Mouse (Mus musculus) testis, adult 2 months (tissue): ENCODE measurements at regions not wholly inside any gene's neighbourhood (a gene's known extent, or its start where the extent isn't known, plus 50 kb on each side); places are given as distances from the start of the nearest gene placed in this dataset.

Source experiments
- H3K27ac ChIP-seq: fragments of 200-500 bp; 2 replicates; pipeline ENCODE4 v1.5.1; 2012; ENCODE audit warnings: low read depth, low read length; ENCODE audit not compliant: control insufficient read depth, insufficient read depth
- H3K27me3 ChIP-seq: fragments of 200-500 bp; 2 replicates; pipeline ENCODE4 v1.6.1; 2012; ENCODE audit warnings: mild to moderate bottlenecking, low read length, moderate library complexity; ENCODE audit not compliant: control insufficient read depth, insufficient read depth
- H3K36me3 ChIP-seq: fragments of 200-500 bp; 2 replicates; pipeline ENCODE4 v1.6.1; 2012; ENCODE audit warnings: mild to moderate bottlenecking, low read length; ENCODE audit not compliant: control insufficient read depth, insufficient read depth
- H3K4me1 ChIP-seq: fragments of 200-500 bp; 2 replicates; pipeline ENCODE4 v1.6.1; 2012; ENCODE audit warnings: low read length; ENCODE audit not compliant: control insufficient read depth, insufficient read depth
- H3K4me3 ChIP-seq: fragments of 200-500 bp; 2 replicates; pipeline ENCODE4 v1.5.1; 2012; ENCODE audit warnings: low read depth, mild to moderate bottlenecking, low read length, moderate library complexity, mixed read lengths; ENCODE audit not compliant: control insufficient read depth
- CTCF ChIP-seq: fragments of 200-500 bp; IDR thresholded peaks from 2 replicates; pipeline ENCODE4 v1.5.1; 2012; ENCODE audit warnings: low read depth, mild to moderate bottlenecking, inconsistent platforms, low read length, moderate library complexity; ENCODE audit not compliant: control insufficient read depth, insufficient read depth, insufficient replicate concordance
- POLR2A ChIP-seq: fragments of 200-500 bp; IDR thresholded peaks from 2 replicates; pipeline ENCODE4 v1.6.1; 2012; ENCODE audit warnings: low read depth, mild to moderate bottlenecking, inconsistent platforms, low read length, moderate library complexity; ENCODE audit not compliant: control insufficient read depth

DNA sequence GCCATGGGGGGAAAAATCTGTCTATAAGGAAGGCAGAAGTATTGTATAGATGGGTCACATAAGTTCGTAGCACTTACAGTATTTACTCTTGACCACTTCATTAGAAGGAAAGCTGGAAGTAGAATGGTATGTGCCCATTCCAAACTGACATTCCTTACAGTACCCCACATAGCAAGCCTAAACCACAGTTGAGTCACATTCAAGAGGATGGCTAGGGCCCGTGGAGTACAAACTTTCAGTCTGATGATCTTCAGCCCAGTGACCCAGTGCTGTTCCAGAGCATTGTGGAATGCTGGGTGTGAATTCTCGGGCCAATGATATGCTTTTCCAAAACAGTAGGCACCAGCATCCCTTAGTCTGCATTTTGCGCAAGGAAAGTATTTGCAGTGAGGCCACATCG, 124.2 kb upstream of the Tent5a start:
- H3K4me1 ChIP-seq: no peaks in the 10 kb centered on the region
- TF ChIP-seq POLR2A (no peak), CTCF (no peak)
- H3K36me3 ChIP-seq: no peaks in the 10 kb centered on the region
- H3K27me3 ChIP-seq: no peaks in the 10 kb centered on the region
- H3K4me3 ChIP-seq: no peak overlapping the region
- no peak overlapping the region for H3K27ac ChIP-seq

DNA sequence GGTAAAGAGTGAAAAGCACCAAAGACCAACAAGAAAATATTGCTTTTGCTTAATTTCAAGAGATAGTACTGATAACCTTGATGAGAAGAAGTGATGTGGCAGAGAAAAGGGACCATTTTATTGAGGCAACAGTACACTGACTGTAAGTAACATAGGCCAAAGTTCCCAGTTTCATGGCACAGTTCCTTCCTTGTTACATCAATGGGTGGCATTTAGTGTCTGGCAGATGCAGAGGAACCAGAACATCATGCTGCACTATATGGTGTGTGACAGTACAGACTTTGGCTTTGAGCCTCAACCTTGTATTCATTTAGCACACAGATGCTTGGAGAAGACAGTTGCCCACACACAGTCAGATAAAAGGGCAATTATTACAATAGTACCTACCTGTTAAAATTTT, 123.7 kb upstream of the Tent5a start:
- Histone ChIP-seq H3K36me3 (no peaks in the 10 kb centered on the region), H3K4me3 (no peak overlapping the region), H3K27ac (no peak overlapping the region), H3K4me1 (no peaks in the 10 kb centered on the region), H3K27me3 (no peaks in the 10 kb centered on the region)
- TF ChIP-seq POLR2A (no peak), CTCF (no peak)

DNA sequence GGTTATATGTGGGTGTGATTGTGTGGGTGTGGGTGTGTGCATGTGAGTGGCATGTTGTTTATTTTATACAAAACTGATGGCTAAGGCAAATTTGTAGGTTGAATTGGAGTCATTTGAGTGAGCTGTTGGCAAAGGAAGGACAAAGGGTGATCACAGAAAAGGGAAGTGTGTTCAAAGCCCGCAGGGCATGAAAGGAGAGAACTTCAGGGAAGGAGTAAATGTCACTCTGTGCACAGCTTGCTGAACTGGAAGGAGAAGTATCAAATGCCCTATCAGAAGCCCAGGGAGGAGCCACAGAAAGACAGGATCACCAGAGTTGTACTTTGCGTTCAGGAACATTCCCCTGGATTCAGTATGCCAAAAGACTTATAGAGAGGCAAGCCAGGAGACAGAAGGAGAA, 122.3 kb upstream of the Tent5a start:
- Histone ChIP-seq H3K4me1 (no peaks in the 10 kb centered on the region), H3K36me3 (no peaks in the 10 kb centered on the region), H3K27ac (no peak overlapping the region), H3K4me3 (no peak overlapping the region), H3K27me3 (no peaks in the 10 kb centered on the region)
- TF ChIP-seq POLR2A: no peak

DNA sequence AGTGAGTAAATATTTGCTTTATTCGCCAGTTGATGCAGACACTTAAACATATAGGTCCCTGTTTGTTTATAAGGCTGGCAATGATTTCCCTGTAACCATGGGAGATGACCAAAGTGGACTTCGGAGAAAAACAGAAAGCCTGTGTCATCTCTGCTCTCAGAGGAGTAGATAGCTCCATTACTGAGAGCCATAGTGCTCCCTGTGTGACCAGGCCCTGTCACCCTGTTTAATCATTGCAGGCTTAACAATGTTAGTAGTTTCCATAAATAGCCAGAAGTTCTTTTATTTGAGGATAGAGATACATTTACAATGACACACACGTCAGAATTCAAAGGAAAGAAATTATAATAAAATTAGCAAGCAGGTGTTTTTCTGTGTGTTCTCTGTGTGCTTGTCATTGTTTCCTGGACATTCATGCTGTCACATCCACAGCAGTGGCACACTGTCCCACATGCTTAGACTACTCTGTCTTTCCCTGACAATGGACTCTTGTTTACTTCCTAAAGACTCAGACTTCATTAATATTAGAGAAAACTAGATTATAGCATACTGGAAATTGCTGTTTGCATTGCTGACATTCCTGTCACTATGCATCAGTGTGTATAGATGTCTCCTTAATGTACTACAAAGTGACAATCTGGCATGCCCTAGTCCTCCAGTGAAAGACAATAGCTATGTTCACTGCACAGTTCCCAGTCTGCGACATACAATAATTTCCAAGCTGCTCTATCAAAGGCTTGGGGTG, 115.8 kb upstream of the Tent5a start:
- no peak overlapping the region for H3K4me3 ChIP-seq
- TF ChIP-seq POLR2A: no peak
- TF ChIP-seq CTCF: no peak
- no peaks in the 10 kb centered on the region for H3K36me3 ChIP-seq
- no peak overlapping the region for H3K27ac ChIP-seq
- no peaks in the 10 kb centered on the region for H3K27me3 ChIP-seq
- no peaks in the 10 kb centered on the region for H3K4me1 ChIP-seq

DNA sequence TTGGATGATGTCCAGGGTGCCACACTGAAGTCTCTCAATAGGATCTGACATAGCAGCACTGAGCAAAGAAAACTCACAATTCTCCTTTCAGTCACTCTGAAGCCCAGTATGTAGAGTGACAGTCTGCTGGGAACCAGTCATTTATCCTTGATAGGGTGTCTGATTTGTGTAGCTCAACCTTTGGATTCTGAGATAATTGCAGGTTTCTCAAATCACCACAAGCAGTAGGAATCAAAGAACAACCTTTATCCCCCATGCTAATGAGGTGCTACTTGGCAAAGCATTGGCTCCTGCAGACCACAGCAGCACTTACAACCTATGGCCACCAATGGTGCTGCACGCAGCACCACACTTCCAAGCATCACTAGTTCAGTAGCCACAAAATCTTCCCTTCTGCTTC, 112.5 kb upstream of the Tent5a start:
- Histone ChIP-seq H3K27me3 (no peaks in the 10 kb centered on the region), H3K27ac (no peak overlapping the region), H3K4me1 (no peaks in the 10 kb centered on the region), H3K36me3 (no peaks in the 10 kb centered on the region), H3K4me3 (no peak overlapping the region)
- TF ChIP-seq CTCF (no peak), POLR2A (no peak)

DNA sequence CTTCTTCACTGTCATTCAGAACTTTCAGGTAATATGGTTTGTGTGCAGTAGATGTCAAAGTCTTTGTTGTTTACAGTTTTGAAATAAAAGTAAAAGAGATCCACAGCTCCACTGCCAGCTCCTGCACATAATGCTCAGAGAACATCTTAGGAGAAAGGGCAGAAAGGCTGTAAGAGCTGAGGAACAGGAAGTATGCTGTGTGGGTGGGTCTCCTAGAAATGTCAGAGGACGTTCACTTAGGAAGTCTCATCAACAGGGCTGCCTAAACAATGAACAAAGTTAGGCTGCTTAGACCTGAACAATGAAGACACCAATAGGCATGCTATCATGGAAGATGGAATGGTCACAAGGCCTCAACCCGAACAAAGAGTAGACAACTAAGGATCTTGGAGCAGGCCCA, 105.1 kb upstream of the Tent5a start:
- TF ChIP-seq POLR2A (no peak), CTCF (no peak)
- H3K36me3 ChIP-seq: no peaks in the 10 kb centered on the region
- H3K27ac ChIP-seq: no peak overlapping the region
- no peaks in the 10 kb centered on the region for H3K27me3 ChIP-seq
- H3K4me3 ChIP-seq: no peak overlapping the region
- H3K4me1 ChIP-seq: no peaks in the 10 kb centered on the region

DNA sequence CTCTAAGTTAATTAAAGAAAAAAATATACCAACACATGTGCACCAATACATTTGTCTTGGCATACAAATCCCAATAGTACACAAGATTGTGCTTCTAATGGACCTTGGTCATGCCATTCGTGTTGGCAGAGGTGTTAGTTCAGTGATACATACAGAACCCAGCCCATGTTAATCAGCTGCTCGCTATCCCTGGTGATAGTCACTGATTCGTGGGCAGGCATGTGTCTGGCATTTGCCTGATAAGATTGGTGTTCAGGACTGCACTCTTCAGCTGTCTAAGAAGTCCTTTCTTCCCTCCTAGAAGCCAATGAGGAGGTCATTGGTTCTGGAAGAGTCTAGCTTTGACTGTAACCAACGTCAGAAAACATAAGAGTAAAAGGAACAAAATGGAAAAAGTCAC, 99.7 kb upstream of the Tent5a start:
- H3K4me3 ChIP-seq: no peak overlapping the region
- H3K36me3 ChIP-seq: no peaks in the 10 kb centered on the region
- H3K27ac ChIP-seq: no peak overlapping the region
- no peaks in the 10 kb centered on the region for H3K4me1 ChIP-seq
- TF ChIP-seq CTCF (no peak), POLR2A (no peak)
- H3K27me3 ChIP-seq: no peaks in the 10 kb centered on the region

DNA sequence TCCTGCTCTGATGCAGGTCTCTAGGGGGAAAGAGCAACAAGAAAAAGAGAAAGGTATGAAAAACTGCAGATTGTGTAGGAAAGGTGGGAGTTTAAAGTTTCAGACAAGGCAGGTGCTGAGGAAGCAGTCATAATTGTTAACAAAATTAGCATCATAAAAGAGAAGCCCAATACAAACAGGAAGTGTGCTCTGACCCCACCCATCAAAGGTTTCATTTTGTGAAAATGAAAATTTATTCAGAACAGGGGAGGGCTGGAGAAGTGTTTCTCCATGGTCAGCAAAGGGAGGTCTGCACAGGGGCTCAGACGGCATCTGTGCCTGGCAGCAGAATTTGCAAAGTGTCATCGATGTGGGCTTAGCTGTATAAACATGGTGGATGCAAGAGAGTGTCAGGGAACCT, 96.8 kb upstream of the Tent5a start:
- H3K4me1 ChIP-seq: no peaks in the 10 kb centered on the region
- H3K36me3 ChIP-seq: no peaks in the 10 kb centered on the region
- H3K27me3 ChIP-seq: no peaks in the 10 kb centered on the region
- no peak for TF ChIP-seq POLR2A
- no peak for TF ChIP-seq CTCF
- no peak overlapping the region for H3K27ac ChIP-seq
- H3K4me3 ChIP-seq: no peak overlapping the region
